Mouse (Mus musculus): Measurements from ENCODE around the gene Osbpl3.

GRCm38 (mm10) chr6:50362704-50363261 is 93.2 kb downstream of the Osbpl3 start:
- TF ChIP-seq CTCF (IDR thresholded peaks at IDR 0.05; ENCODE audit: borderline replicate concordance, insufficient read depth, low read depth, low read length) (no peak), POLR2A (IDR thresholded peaks at IDR 0.05; ENCODE audit: borderline replicate concordance, insufficient read depth, low read length) (no peak)
